Mouse (Mus musculus): Measurements from ENCODE around the gene AI413582.

AI413582 gene

GRCm38 (mm10) chr17:27518700-27519595 is 46.6 kb downstream of the AI413582 start:
- DNase-seq (ENCODE audit: low spot score), result no peak

GRCm38 (mm10) chr17:27518296-27518695 is 47.3 kb downstream of the AI413582 start:
- no peak for DNase-seq (ENCODE audit: low spot score)

GRCm38 (mm10) chr17:27513916-27514762 is 51.4 kb downstream of the AI413582 start:
- DNase-seq (ENCODE audit: low spot score), result no peak

Measured in c-Kit-positive CD71-positive TER-119-positive erythroid progenitor cells, embryonic 14.5 days (primary cell).